Mouse (Mus musculus) megakaryocyte-erythroid progenitor cell, adult 5-6 weeks (primary cell): ENCODE results near the gene Pde4d. TPM values are rescaled to one million over a fixed set of nuclear protein-coding genes. Genes with fewer than 3 reads are reported as not detected.
A peak's percentile ranks its signal among the peaks of the same experiment; 100 is the strongest.

ENCODE experiments used
- ATAC-seq: replicated peaks from 2 replicates; pipeline ENCODE4 v1.8.0; 2016; ENCODE audit warnings: mild to moderate bottlenecking, inconsistent platforms; ENCODE audit not compliant: severe bottlenecking, poor library complexity, low FRiP score, low TSS enrichment
- total RNA-seq, 2 experiments: library from RNA; stranded (forward) in 1 of 2; stranded (reverse) in 1 of 2; fragments of 200-1000, 215-1000 nt in 1 of 2; fragments of >200 nt in 1 of 2; fragmentation: Nextera tagmentation in 1 of 2; gene quantifications; 2 replicates each; pipeline ENCODE4 v1.2.3; 2014 to 2017

Gene Pde4d
- total RNA-seq, 2 experiments from 2014 or later, result 52.9 to 108 TPM

DNA sequence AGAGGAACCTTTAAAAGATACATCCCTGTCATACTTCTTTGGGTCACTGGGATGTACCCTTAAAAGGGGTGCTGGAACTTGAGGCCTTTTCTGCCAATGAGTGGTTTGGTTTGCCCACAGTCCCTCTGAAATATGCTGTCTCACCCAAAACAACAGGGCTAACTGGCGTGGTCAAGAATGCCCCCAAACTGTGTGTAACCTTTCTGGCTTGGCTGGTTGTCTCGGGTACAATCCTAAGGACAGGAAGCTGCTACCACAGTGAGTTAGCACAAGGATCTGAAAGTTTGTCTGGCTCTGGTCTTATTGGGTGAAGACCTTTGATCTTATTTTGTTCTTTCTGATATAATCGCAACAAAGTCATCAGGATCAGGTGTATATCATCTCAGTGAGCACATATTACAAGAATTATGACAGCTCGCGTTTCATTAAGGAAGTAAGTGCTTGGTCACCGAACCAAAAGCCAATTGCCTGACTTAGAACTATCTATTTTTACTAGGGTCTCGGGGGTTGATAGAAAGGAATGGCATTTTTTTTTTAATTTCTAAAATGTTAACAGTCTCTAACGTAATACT is 1165.6 kb downstream of the Pde4d start:
- no peak for ATAC-seq

DNA sequence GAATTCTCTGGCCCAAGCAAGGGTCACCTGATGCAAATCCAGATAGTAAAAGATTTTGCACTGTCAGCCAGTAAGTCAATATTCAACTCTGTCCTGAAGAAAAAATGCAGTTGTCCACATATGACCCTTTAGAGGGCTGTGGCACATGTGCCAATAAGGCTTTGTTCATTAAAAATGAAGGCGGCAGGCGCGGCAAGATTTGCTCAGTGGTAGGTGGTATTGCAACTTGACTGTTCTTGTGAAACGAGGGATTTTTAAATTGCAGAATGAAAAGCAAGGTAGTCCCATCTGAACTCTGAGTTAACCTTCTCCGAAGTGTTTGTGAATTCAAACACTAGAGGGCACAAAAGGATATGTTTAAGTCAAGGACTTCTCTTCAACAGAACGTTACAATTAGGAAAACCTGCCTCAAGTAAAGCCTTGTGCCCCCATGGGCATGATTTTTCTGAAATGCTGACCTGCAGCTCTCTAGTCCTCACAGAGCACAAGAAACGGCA is 1166.1 kb downstream of the Pde4d start:
- peak; percentile 81 for ATAC-seq

DNA sequence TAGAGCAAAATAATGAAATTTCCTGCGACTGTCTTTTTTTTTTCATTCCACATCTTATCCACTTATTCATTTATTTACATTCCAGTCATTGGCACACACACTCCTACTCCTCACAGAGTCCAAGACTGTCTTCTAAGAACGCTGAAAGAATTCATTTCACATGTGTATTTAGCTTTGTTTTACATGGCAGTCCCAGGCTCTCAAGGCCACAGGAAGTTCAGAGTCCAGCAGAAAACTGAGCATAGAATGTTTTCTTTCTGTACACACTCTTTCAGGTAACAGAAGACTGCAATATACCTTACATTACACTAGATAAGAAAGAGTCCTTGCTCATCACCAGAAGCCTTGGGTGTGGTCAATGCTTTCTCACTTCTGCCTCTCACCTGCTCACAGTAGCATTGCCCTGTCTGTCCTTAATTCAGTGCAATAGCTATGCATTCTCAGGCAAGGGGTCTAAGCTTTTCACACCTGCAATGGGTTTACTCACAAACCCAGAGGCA is 1169.5 kb downstream of the Pde4d start:
- no peak for ATAC-seq

DNA sequence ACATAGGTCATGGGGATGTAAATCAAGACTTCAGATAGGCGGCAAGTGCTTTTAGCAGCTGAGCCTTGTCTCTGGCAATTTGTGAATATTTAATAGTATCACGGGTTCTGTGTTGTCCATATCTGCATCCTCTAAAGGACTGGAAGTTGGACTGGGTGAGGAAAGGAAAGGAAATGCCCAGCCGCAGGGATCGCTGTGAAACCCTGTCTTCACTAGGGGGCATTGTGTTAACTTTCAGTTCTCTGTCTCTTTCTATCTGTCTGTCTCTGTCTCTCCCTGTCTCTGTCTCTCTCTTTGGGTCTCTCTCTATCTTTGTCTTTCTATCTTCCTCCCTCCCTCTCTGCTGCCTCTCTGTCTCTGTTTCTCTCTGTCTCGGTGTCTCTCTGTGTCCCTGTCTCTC is 1172.5 kb downstream of the Pde4d start:
- no peak for ATAC-seq

DNA sequence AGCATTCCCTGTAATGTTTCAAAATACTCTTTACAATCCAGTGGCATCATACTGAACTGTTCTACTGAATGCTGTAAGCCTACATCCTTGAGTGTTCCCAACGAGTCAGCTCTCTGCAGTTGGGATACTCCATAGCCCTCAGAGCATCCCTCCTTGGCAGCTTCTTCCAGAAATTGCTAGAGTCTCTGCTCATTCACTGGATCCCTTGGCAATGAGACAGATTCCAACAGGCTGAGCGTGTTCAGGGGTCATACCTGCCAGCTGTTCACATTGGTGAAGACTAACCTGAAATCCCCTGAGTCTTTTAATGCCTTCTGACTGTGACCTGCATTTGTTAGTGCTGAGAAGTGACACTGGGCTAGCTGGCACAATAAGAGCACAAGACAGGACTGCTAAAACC is 1173.5 kb downstream of the Pde4d start:
- no peak for ATAC-seq

DNA sequence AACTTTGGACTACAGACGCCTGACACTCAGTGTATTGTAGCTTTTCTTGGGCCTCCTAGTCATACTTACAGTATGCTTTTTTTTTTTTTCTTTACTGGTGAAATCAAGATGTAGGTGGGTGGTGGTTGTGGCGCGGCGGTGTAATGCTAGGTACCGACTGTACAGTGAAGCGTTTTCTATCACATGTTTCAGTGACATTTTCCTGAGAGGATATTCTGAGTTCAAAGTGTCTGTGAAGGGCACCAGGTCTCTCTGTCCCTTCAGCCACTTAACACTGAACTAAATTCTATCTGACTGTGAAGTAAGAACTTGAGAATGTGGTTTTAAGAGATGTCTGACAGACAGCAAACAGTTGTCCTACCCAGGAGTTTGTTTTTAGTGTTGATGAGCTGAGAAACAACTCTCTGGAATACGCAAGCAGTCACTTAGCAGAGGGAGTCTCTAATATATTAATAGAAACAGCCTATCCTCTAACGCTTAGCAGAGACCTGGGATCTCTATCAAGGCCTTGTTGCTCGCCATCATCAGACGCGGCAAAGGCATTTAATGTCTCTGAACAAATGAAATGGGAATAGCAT is 1175.1 kb downstream of the Pde4d start:
- no peak for ATAC-seq

DNA sequence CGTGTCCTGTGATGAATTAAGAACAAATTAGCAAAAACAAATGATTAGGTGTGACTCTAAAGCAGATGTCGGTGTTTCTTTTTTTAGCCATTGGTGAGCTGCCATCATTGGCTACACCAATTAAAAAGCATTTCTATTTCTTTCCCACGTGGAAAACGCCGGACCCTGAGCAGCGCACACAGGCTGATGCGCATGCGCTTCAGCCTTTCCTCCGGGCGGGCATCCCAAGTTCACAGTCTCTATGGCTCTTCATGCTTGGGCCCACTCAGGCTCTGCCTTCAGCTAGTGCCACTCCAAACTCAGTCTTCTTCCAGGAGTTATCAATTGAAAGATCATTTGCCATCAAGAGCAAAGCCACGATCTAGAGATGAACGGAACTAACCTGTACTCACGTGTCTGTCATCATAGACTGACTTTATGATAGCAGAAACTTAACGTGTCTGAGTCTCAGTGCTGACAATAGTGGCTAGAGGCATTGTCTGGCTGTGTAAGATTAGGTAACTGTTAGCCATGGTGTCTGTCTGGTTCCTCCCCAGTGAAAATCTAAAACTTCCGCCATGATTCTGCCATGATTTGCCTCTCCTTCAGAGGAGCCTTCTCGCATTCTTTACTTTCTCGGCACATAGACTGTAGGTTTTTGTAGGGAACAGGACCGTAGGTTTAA is 1175.8 kb downstream of the Pde4d start:
- ATAC-seq, result peak; percentile 67

DNA sequence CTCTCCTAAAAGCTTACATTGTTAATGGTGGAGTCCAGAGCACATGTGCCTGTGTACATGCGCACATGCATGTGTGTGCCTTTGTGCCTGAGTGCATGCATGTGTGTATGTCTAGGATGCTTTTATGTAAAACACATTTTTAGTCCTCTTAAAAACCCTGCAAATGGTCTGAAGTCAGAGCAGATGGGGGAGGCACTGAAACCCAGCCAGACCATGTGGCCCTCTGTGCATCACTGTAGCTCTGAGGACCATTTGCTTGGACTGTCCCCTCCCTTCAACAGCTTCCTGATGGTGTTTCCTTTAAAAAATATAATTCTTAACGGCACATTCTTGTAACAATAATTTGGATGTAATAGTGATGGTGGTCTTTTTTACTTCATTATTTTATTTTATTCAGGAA is 1177.5 kb downstream of the Pde4d start:
- ATAC-seq, result no peak

DNA sequence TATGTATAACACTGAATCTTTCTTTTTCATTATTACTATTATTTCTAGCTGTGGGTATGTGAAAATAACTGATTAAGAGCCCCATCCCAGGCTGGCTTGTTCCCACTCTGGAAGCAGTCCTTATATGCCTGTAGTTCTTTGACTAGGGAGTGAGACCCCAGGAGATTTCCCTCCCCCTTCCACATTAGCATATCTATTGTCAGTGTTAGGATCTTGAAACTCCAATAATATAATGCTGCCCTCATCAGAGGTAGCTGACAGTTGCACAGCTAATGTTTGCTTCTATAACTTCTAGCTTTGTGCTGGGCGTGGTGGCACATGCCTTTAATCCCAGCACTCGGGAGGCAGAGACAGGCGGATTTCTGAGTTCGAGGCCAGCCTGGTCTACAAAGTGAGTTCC is 1178.9 kb downstream of the Pde4d start:
- ATAC-seq, result no peak

DNA sequence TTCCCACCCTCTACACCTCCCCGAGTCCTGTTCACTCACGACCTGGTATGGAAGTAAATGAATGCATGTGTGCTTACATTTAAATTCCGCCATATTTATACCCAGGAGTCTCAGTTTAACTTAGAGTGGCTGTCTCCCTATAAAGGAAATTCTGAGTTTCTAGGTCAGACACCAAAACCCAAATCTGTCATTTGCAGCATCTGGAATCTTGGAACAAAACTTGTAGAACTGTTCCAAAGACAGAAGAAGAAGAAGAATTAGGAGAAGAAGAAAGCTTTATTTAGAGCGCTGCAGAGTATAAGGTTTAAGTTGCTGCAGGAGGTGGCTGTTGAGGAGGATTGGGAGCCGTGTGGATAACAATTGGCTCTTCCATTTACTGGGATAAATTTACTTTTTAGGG is 1179.5 kb downstream of the Pde4d start:
- ATAC-seq, result no peak

DNA sequence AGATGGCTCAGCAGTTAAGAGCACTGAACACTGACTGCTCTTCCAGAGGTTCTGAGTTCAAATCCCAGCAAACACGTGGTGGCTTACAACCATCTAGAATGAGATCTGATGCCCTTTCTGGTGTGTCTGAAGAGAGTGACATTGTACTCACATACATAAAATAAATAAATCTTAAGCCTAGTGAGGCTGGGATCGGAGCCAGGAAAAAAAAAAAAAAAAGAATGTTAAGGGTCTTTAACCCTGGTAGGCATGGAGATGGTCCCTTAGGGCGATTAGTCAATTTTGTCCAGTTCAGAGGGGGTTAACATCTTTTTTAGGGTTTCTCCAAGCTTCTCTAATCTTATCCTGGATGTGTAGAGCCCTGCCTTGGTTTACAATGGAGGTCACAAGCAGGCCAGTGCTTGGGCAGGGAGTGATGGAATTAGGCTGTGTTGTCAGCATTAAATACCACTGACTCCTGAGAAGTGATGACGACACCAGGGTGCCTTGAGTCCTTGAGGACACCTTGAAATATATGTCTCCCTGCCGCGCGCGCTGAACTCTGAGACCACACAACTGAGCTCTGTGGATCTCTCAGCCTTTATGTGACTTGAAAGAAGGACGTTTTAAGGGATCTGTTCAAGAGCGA is 1181.8 kb downstream of the Pde4d start:
- no peak for ATAC-seq

DNA sequence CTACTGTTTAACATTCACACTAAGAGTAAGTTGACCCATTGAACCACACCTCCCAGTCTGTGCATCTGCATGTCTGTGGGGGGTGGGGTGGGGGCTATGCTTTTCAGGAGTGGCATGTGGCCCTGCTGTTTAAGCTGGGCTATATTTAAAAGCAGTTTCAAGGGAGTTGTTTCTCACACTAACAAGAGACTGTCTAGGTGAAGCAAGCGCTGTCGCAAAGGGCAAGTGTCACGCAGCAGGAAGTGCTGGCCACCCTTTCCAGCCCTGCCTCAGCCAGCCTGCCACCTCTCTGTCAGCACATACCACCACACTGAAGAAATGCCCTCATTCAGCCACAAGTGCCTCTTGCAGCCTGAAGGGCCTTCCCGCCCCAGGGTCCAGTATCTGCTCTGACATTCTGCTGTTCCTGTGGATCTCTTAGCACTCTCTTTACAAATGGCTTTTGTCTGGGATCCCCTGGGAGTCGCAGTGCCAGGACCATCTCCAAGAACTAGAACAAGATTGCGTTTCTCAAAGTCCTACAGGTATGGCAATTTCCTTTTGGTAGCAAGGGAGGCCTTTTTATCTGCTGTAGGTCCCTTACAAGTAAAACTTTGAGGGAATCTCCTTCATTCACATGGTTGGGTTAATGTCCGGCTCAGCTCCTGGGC is 1182.8 kb downstream of the Pde4d start:
- ATAC-seq, result peak; percentile 68

DNA sequence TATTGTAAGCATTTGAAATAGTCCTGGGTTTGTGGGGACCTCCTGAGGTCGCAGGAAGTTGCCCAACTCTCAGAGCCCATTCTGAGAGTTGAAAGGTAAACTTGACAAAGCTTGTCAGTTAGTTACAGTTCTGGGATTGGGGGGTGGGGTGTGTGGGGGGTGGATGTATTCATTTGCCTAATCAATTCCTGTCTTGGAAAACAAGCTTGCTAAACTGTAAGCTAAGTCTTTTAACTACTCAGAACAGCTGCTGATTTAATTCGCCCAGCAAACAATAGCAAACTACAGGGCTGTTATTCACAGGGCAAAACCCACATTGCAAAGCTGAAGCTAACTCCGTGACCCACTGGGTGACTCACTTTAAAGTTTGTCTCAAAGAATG is 1183.3 kb downstream of the Pde4d start:
- no peak for ATAC-seq

DNA sequence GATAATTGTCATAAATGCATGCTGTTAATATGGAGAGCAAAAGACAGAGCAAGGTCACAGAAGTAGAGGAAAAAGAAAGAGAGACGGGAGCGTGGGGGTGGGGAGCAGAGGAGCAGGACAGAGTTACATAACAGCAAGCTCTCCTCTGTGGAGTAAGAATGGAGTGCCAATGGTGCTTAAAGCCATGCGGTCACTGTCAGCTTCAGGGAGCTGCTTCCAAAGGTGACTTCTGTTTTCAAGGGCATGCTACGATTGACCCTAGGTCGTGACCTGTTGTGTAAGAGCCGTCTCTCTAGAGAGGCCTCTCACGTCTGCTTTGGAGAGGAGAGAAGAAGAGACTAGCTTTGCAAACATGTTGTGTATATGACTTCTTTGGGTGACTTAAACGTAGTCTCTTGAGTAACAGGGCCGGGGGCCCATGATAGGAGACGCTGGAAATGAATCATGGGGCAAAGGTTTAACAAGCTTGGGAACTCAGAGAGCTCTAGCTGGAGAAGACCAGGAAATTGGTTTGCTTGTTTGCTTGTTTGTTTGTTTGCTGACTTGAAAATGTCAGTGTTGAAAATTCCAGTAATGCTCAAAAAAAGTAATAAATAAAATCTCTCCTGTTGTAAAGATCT is 1186.3 kb downstream of the Pde4d start:
- ATAC-seq, result no peak

DNA sequence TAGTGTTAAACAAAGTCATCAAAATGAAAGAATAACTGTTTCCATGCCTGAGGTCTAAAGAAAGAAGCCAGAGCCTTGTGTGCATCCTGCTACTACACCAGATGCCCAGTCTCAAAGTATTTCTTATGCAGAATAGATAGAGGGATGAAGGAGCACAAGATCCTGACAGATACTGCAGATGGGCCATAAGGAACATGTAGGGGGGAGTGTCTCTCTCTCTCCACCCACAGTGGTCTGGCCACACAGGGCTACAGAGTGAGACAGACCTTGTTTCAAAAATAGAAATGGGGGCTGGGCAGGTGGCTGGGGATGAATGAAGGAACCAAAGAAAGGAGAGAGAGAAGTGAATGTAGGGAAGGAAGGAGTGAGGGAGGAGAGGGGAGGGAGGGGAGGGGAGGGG is 1188.5 kb downstream of the Pde4d start:
- ATAC-seq, result no peak

DNA sequence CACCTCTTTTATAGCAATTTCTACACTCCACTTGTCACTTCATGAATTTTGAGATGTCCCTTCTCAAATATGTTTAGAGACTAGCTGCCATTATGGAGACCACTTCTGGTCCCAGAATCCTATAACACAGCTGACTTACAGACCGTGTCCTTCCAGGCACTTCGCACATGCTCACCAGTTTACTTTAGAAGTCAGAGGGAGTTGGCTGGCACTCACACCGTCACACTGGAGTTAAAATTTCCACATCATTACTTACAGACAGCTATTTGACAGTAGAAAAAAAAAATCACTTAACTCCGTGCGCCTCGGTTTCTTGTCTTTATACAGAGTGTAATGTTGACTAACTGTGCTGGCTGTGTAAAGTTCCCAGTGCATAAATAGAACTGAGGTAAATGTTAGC is 1189.5 kb downstream of the Pde4d start:
- ATAC-seq, result no peak

DNA sequence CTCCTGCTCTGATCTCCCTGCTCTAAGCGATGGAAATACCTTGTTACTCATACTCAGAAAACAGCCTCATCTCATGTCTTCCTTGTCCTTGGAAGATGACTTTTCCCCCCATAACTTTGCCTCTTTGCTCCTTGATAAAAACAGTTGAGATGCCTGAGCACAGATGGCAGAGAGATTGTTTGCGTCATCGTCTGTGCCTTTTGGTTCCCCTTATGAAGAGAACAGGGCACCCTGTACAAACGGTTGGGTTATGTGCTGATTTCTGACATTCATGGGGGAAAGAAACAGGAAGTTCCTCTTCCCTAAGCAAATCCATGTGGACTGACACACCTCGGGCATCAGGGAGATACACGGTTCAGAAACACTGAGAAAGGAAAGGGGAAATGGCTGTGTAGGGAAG is 1191.8 kb downstream of the Pde4d start:
- no peak for ATAC-seq

DNA sequence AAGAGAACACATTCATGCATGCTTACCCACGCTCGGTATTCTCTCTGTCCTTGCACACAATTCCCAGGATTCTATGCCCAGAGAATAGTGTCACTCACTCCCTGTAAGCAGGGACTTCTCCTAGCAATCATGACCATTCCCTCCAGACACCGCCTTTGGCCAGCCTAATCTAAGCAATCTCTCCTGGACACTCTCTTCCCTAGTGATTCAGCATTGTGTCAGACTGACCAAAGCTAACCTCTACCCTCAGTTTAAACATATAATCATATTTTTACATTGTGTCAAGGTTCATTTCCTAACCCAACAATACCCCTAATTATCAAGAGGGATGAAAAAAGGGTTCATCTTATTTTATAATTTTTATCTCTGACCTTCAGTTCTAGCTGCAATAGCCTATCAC is 1193.7 kb downstream of the Pde4d start:
- ATAC-seq, result no peak

DNA sequence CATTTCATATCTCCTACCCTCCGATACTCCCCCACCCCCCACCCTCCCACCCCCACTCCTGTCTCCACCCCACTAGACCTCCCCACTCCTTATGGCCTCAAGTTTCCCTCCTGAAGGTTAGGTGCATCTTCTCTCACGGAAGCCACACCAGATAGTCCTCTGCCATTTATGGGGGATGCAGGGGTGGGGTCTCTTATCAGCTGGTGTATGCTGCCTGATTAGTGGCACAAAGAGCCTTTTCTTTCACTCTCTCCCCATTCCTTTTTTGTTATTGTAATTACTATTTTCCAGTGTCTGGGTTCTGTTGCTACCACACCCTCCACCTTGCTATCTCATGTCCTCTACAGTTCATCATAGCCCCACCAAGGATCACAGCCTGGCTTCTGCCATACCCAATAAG is 1194.3 kb downstream of the Pde4d start:
- ATAC-seq, result peak; percentile 69
